Mouse (Mus musculus) activated CD4-positive, CD25-positive, alpha-beta regulatory T cell, adult 4 months (primary cell): ENCODE results near the gene Dbil5. TPM values are rescaled to one million over a fixed set of nuclear protein-coding genes. Genes with fewer than 3 reads are reported as not detected.
A peak's percentile ranks its signal among the peaks of the same experiment; 100 is the strongest.
"Not testable (repeated sequence)": the region's sequence is repeated elsewhere in the genome, so short reads cannot be mapped to it uniquely, and the experiment has no call there.

Experiments used
- ATAC-seq: one replicate; pipeline ENCODE4 v1.8.0; 2017
- polyA plus RNA-seq, 2 experiments: library from polyadenylated mRNA; unstranded; fragments of 100-300 nt; shearing (Covaris generic); gene quantifications; one replicate each; pipeline ENCODE4 v1.2.1; 2017

Dbil5 gene
- polyA plus RNA-seq, result not detected

GRCm38 (mm10) chr11:76217390-76217800, at the start of gene Dbil5, which contains the start of gene Gemin4:
Gene Dbil5 (plus strand): TSS chr11:76217608.
Gene Gemin4 (minus strand): TSS chr11:76217664.
- peak; percentile 96 for ATAC-seq

GRCm38 (mm10) chr11:76168976-76169375, 48.4 kb upstream of the Dbil5 start:
- no peak for ATAC-seq

DNA sequence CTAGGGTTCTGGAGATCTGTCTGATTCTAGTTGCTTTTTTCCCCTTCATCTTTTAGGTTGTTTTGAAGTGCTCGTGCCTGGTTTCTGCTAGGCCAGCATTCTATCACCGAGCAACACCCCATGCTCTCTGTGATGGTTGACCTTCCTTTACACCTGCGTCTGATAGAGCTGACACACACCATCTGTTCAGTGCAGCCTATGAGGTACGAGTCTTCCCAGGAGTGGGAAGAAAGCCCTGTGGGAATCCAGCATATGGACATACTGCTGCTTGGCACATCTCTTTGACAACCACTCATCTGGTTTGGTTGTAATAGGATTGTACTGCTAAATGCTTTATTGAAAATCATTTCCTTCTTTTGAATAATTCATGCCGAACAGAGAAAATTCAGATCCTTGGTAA, 47.2 kb upstream of the Dbil5 start:
- ATAC-seq, result no peak

GRCm38 (mm10) chr11:76178726-76179494, 38.5 kb upstream of the Dbil5 start:
- ATAC-seq, result peak; percentile 82

DNA sequence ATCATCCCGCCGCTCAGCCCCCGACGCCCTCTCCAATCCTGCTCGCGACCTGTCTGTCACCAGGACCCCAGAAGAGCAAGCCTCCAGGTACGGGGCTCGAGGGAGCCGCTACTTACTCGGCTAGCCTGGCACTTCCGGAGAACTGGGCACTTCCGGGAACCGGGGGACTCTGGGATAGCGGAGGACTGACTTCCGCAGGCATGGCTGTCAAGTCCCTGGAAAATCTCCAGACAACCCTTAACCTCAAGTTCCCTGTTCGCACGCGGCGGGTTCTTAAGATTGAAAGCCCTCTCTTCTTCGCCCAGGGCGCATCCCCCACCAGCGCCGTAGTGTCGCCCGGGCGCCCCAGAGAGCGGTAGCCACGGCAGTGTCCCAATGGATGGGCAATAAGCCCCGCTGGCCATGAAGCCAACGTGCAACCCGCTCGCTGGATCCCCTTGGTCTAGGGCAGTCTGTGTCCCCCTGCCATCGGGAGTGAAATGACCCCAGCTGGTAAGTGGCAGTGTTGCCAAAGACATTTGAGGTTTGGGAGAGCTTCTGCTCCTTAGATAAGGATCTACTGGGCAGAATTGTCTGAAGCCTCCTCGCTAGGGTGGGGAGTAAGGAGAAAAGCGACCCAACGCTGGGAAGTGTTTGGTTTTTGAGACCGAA, 37.8 kb upstream of the Dbil5 start, which contains the start of the genes Vps53 and Fam57a:
TSS of gene Vps53 (minus strand) at position 153 of the 651 bp plus-strand sequence.
TSS of gene Fam57a (plus strand) at position 177 of the 651 bp plus-strand sequence.
- peak; percentile 83 for ATAC-seq

GRCm38 (mm10) chr11:76180146-76180540, 37.3 kb upstream of the Dbil5 start:
- ATAC-seq, result no peak

- no peak for ATAC-seq
Observed at GRCm38 (mm10) chr11:76183745-76184144, 33.7 kb upstream of the Dbil5 start.

GRCm38 (mm10) chr11:76186908-76187307, 30.5 kb upstream of the Dbil5 start:
- ATAC-seq, result no peak

- no peak for ATAC-seq
Observed at GRCm38 (mm10) chr11:76196275-76196976, 21.0 kb upstream of the Dbil5 start.

- no peak for ATAC-seq
Observed at GRCm38 (mm10) chr11:76196977-76197469, 20.4 kb upstream of the Dbil5 start.

DNA sequence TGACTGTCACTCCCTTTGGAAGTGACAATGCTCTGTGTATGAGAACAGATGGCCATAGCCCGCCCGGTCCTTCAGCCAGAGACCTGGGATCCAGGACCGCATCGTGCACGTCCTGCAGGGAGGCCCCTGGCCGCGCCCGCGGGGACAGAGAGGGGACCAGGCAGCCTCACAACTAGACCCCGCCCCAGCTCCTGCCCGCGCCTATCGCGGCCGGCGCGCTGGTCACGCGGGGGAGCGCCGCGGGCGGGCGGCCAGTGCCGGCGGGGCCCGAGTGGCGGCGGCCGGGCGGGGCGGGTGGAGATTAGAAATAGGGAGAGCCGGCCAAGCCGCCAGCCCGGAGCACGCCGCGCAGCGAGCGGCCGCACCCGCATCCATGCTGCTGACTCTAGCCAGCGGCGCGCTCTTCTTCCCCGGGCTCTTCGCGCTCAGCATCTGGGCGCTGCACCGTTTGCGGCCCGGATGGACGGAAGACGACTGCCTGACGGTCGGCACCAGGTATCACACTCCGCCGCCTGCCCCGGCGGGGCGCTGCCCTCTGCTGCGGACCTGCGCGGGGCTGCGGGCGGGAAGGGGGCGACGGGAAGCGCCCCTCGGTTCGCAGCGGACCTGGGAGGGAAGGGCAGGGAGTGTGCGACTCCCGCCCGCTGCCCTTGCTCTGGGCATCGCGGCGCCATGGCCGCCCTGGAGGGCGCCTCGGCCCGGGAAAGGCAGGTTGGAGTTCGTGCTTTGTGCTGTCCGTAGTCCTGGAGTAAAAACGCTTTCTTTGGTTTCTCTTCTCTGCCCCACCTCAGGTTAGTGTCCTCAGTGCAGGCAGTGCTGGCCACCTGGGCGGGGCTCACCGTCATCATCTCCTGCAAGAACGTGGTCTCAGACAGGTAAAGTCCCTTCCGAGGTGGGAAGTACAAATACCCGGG, 15.4 kb upstream of the Dbil5 start:
- ATAC-seq, result peak; percentile 65

GRCm38 (mm10) chr11:76206793-76207192, 10.6 kb upstream of the Dbil5 start:
- ATAC-seq, result no peak

GRCm38 (mm10) chr11:76210228-76210985, 7.0 kb upstream of the Dbil5 start:
- no peak for ATAC-seq

GRCm38 (mm10) chr11:76211595-76211994, 5.8 kb upstream of the Dbil5 start:
- not testable (repeated sequence) for ATAC-seq

DNA sequence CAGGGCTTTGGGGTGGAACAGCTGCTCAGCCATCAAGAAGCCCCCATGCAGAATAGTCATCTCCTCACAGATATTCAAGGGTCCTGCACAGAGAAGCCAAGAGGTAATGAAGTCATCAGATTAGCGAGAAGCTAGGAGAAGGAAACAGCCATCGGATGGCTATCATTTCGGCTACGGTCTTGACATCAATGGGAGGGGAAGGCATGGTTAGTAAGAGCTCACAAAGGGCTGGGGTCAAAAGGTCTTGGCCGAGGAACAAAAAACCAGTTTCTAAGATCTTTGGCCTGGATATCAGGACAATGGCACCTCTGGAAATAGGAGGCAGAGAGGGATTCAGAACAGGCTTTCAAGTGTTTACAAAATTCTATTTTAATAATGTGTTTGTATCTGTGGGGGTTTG, 3.6 kb upstream of the Dbil5 start:
- no peak for ATAC-seq

DNA sequence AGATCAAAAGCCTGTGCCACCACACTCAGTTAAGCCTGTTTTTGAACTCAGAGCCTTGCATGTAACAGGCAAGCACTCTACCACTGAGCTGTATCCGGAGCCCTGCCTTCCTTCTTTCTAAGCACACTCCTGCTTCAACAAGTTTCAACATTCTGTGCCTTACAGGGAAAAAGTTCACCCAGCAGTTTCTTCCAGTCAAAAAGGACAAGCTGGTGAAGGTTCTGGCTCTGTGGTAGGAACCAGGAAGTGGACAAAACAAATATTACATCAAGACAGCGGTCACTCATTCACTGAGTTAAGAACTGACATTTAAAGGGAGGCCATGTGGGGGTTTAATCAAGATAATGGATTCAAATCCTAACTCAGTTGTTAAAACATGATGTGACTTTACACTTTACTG, 2.4 kb upstream of the Dbil5 start:
- no peak for ATAC-seq

GRCm38 (mm10) chr11:76216049-76216540, 1.3 kb upstream of the Dbil5 start:
- no peak for ATAC-seq

DNA sequence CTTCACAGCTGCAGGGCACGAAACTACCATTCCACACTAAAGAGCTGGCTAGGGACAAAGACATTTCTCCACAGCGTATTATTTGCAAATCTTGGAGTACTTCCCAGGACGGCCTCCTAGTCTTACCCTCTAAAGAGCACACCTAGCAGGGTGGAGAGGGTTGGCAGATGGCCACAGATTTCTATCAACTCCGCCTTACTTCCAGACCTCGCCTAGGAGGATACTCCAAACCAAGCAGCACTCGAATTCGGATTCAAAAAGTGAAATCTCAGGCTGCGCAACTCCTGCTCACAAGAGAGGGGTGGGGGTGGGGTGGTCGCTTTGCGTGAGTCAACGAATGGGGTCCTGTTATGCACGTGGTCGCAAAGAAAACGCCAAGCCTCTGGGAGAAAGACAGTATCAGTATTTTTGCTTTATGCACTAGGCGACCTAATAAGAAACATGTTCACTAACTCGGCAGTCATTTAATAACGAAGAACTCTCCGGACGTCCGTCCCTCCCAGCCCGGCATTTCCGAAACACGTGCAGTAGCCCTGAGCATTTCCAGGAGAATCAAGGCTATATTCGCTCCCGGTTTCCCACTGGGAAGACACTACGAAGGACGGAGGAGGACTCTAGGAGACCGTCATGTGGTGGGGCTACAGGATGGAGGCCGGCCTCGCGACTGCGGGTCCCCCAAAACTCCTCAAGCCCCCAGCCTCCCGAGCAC, 573 bp upstream of the Dbil5 start:
- ATAC-seq, result no peak

GRCm38 (mm10) chr11:76224631-76225030, 7.2 kb downstream of the Dbil5 start:
- ATAC-seq, result no peak

DNA sequence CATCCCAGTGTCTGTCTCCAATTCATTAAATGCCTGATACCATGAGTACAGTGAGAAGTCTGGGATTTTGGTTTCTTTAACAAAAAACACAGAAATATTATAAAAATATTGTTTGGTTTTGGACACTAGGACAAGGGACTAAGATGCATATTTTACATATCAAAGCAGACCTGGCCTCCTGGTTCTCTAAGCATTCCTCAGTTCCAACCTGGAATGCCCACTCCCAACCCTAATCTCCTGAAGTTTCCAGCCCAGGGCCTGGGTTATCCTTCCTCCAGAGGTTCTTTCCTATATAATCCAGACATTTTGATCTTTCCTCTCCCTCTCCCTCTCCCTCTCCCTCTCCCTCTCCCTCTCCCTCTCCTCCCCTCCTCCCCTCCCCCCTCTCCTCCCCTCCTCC, 7.6 kb downstream of the Dbil5 start:
- no peak for ATAC-seq
